Mouse (Mus musculus): ENCODE measurements around the gene Hapln3. TPM values are rescaled to one million over a fixed set of nuclear protein-coding genes. Genes with fewer than 3 reads are reported as not detected.

Hapln3 gene
- total RNA-seq, 2 experiments from 2014 or later: not detected

GRCm38 (mm10) chr7:79080572-79081399, 50.0 kb downstream of the Hapln3 start:
- peak; percentile 52; the same call in 1 of the 2 replicates for ATAC-seq (ENCODE audit: poor library complexity, severe bottlenecking)

GRCm38 (mm10) chr7:79079212-79079611, 51.6 kb downstream of the Hapln3 start:
- ATAC-seq (ENCODE audit: poor library complexity, severe bottlenecking): no peak

- no peak for ATAC-seq (ENCODE audit: poor library complexity, severe bottlenecking)
Observed at GRCm38 (mm10) chr7:79068231-79068630, 62.6 kb downstream of the Hapln3 start.

- ATAC-seq (ENCODE audit: poor library complexity, severe bottlenecking): no peak
Observed at GRCm38 (mm10) chr7:79067466-79067865, 63.4 kb downstream of the Hapln3 start.

Other genes with a start within 250 kb of the Hapln3 start
- 3.9 and 5.6 TPM in 2 replicates for gene Aen, start 235.2 kb downstream of the Hapln3 start, total RNA-seq (2015)
- gene Aen, start 235.2 kb downstream of the Hapln3 start, total RNA-seq (2017): 13.2 and 18.4 TPM in 2 replicates
- 25.8 and 30.9 TPM in 2 replicates for gene Isg20, start 217.6 kb downstream of the Hapln3 start, total RNA-seq (2015)
- 10.6 and 12.1 TPM in 2 replicates for gene Isg20, start 217.6 kb downstream of the Hapln3 start, total RNA-seq (2017)
- gene Acan, start 77.5 kb downstream of the Hapln3 start, total RNA-seq (2015): not detected in 2 replicates
- gene Acan, start 77.5 kb downstream of the Hapln3 start, total RNA-seq (2017): not detected in 2 replicates
- gene Mfge8, start 18.0 kb upstream of the Hapln3 start, total RNA-seq (2015): 4.0 and 9.2 TPM in 2 replicates
- gene Mfge8, start 18.0 kb upstream of the Hapln3 start, total RNA-seq (2017): 9.8 and 10.5 TPM in 2 replicates
- 41.5 and 45.2 TPM in 2 replicates for gene Abhd2, start 142.2 kb upstream of the Hapln3 start, total RNA-seq (2015)
- 26.3 and 28.5 TPM in 2 replicates for gene Abhd2, start 142.2 kb upstream of the Hapln3 start, total RNA-seq (2017)

Data from megakaryocyte, adult 5-6 weeks (primary cell).